Mouse (Mus musculus): ENCODE measurements around the gene Thada.

DNA sequence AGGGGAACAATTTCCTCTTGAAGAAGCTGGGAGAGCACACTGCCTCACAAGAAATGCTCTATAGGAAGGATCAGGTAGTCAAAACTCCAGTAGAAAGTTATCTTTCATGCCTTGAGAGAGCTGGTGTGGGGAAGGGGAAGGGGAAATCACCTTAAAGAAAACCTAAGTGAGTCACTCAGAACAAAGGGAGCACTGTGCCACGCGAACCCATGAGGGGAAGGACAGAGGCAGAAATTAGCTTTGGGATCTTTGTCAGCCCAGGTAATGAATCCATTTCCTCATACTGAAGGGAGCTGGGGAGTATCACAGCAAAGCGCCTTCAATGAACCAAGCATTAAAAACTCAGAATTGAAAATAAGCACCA, 45.7 kb downstream of the Thada start:
- TF ChIP-seq FLI1 (IDR thresholded peaks at IDR 0.05; ENCODE audit: low read length) (no peak), GATA1 (IDR thresholded peaks at IDR 0.05; ENCODE audit: borderline replicate concordance, low read length) (no peak)
